Mouse (Mus musculus) Muller cell, postnatal 12 days (primary cell): ENCODE results near the gene Esr1.

ENCODE experiments used
- DNase-seq: peaks from one replicate; pipeline ENCODE4 v3.0.0-alpha.2; 2015; ENCODE audit errors: inconsistent ontology term

Gene Esr1

DNA sequence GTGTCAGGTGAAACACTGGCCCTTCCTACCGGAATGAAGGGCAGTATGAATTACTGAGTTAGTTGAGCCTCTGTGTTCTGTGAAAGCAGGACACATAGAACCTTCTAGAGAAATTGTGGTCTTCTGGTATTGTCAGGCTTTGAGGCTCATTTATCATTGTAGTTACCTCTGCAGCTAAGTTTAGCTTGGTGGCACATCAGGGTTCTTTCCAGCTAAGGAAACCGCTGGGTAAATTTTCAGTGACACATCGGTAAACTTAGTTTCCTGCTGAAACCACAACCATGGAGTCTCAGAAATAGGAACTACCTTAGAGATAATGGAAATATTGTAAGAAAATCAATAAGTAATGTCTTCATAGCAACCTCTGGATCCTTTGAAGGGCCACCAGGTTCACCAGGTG is 366.0 kb downstream of the Esr1 start:
- DNase-seq, result no peak

DNA sequence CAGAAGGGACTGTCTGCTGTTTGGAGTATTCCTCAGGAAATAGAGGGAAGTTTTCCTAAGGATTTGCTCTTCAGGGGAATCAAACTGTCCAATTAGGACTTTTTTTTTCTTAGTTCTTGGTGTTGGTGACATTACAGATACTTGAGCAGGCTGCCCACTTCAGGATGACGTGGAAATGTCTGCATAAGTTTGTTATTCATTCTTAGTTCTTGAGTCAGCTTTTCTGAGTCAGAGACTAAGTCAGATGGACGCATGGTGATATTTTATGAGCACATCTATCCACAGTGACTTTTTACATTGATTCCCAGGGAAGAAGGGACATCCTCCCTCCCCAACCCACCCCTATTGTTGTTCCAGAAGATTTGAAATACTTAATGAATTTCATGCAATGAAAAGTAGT is 372.5 kb downstream of the Esr1 start:
- no peak for DNase-seq

DNA sequence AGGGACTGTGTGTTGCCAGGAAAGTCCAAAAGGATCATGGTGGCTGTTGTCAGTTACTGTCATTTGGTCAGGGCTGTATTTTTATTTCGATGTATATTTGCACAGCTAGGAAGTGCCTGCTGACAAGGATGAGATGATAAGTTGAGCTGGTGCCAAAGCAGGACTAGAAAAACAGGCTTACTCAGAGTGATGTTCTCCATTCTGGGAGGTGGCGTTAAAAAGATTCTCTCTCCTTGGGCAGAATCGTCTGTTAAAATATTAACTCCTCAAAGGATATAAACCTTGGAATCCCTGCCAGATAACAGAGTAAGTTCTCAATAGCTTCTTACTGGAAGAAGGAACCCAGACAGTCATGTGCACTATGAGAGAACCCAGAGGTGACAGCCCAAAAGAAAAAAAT is 382.4 kb downstream of the Esr1 start:
- peak; percentile 6 for DNase-seq

- no peak for DNase-seq
Observed at GRCm38 (mm10) chr10:4996592-4996991, 385.2 kb downstream of the Esr1 start.

- no peak for DNase-seq
Observed at GRCm38 (mm10) chr10:5008795-5009366, 397.5 kb downstream of the Esr1 start.

- no peak for DNase-seq
Observed at GRCm38 (mm10) chr10:5012004-5012403, 400.6 kb downstream of the Esr1 start.

- no peak for DNase-seq
Observed at GRCm38 (mm10) chr10:5014976-5015375, 403.6 kb downstream of the Esr1 start.

- no peak for DNase-seq
Observed at GRCm38 (mm10) chr10:5017148-5017547, 405.8 kb downstream of the Esr1 start.

DNA sequence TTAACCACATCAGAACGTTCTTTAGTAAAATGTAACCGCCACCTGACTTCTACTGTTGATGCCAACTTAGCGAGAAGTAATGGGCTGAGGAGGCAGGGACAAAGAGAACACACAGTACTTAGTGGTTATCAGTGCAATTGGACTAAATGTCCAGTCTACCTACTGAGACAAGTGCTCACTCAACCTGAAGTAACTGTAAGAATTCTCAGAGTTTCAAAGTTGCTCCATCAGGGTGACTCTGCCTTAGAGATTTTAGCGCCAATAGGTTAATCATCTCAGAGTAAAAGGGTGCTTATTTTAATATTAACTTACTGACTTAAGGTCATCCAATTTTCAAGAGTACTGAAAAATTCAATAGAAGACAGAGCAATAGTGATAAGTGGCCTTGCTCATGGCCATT is 414.5 kb downstream of the Esr1 start:
- DNase-seq, result no peak

- no peak for DNase-seq
Observed at GRCm38 (mm10) chr10:5027208-5027607, 415.8 kb downstream of the Esr1 start.

- DNase-seq, result no peak
Observed at GRCm38 (mm10) chr10:5028301-5028700, 416.9 kb downstream of the Esr1 start.

DNA sequence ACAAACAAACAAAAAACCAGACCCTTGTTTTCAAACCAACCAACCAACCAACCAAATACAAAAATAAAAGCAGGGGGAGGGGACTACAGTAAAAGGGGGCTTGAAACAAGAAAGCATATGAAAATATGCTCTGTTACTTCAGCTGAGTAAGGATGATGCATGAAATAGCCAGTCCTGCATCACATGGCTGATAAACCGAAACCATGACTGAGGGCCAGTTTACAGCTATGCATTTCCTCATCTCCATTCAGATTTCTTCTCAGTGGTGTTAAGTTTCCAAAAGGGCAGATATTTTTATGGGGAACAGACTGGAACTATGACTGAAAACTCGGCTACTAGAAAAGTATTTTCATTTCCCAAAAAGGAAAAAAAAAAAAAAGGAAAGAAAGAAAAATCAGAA is 417.8 kb downstream of the Esr1 start:
- no peak for DNase-seq

- DNase-seq, result no peak
Observed at GRCm38 (mm10) chr10:5029883-5030282, 418.5 kb downstream of the Esr1 start.

GRCm38 (mm10) chr10:5032192-5033048 is 421.0 kb downstream of the Esr1 start:
- peak; percentile 79 for DNase-seq

DNA sequence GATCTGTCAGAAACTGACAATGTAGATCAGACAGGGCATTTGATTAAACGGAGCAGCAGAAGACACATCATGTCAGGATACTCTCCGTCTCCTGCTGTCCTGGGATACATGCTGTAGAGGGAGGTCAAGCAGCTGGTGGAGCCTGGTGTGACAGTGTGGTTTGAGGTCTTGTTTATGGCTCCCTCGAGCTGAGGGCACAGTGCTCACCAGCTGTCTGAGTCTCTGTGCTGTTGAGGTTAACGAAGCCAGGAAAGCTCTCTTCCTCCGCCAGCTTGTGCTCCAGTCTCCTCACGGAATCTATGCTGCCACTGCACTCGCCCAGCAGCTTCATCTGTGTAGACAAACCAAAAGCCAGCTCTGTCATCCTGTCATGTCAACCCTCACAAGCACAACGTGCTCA is 429.9 kb downstream of the Esr1 start:
- no peak for DNase-seq

GRCm38 (mm10) chr10:5044481-5044880 is 433.1 kb downstream of the Esr1 start:
- no peak for DNase-seq

GRCm38 (mm10) chr10:5045213-5045612 is 433.8 kb downstream of the Esr1 start:
- no peak for DNase-seq

DNA sequence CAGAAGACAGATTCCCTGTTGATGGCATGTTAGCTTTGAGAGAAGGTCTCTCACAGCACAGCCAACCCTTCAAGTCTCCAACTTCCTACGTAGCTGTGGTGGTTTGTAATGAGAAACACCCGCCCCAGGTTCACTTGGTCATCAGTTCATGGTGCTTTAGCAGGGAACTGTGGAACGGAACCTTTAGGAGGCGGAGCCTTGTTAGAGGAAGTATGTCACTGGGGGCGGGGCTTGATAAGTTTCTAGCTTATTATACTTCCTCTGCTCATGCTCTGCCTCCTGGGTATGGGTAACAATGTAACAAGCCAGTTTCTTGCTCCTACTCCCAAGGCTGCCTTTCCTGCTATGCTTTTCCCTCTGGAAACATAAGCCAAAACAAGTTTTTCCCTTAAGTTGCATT is 434.3 kb downstream of the Esr1 start:
- DNase-seq, result no peak
